Mouse (Mus musculus): ENCODE data around the gene Crx. TPM values are rescaled to one million over a fixed set of nuclear protein-coding genes. Genes with fewer than 3 reads are reported as not detected.
"Not testable (repeated sequence)": the region's sequence is repeated elsewhere in the genome, so short reads cannot be mapped to it uniquely, and the experiment has no call there.

The Crx gene
- polyA plus RNA-seq (2012; rRNA removed): not detected in 2 replicates

- DNase-seq (ENCODE audit: low read depth): no peak
Observed at GRCm38 (mm10) chr7:15879756-15880155, at the start of gene Crx. TSS of gene Crx (minus strand) at chr7:15879968.

- no peak for DNase-seq (ENCODE audit: low read depth)
Observed at GRCm38 (mm10) chr7:15922220-15922773, 42.5 kb upstream of the Crx start, which contains the start of gene Selenow. TSS of gene Selenow (minus strand) at chr7:15922402.

GRCm38 (mm10) chr7:15921796-15922195 lies 42.0 kb upstream of the Crx start:
- no peak for DNase-seq (ENCODE audit: low read depth)

GRCm38 (mm10) chr7:15920645-15921190 lies 41.0 kb upstream of the Crx start:
- no peak for DNase-seq (ENCODE audit: low read depth)

GRCm38 (mm10) chr7:15919947-15920346 lies 40.2 kb upstream of the Crx start:
- no peak for DNase-seq (ENCODE audit: low read depth)

GRCm38 (mm10) chr7:15918371-15918770 lies 38.6 kb upstream of the Crx start:
- no peak for DNase-seq (ENCODE audit: low read depth)

GRCm38 (mm10) chr7:15916996-15917395 lies 37.2 kb upstream of the Crx start:
- no peak for DNase-seq (ENCODE audit: low read depth)

GRCm38 (mm10) chr7:15916134-15916723 lies 36.5 kb upstream of the Crx start:
- no peak for DNase-seq (ENCODE audit: low read depth)

- DNase-seq (ENCODE audit: low read depth): not testable (repeated sequence)
Observed at GRCm38 (mm10) chr7:15915695-15916094, 35.9 kb upstream of the Crx start.

- DNase-seq (ENCODE audit: low read depth): no peak
Observed at GRCm38 (mm10) chr7:15914751-15915150, 35.0 kb upstream of the Crx start.

GRCm38 (mm10) chr7:15914252-15914651 lies 34.5 kb upstream of the Crx start:
- no peak for DNase-seq (ENCODE audit: low read depth)

GRCm38 (mm10) chr7:15912183-15912582 lies 32.4 kb upstream of the Crx start:
- DNase-seq (ENCODE audit: low read depth): no peak

- DNase-seq (ENCODE audit: low read depth): no peak
Observed at GRCm38 (mm10) chr7:15910521-15910920, 30.8 kb upstream of the Crx start.

- no peak for DNase-seq (ENCODE audit: low read depth)
Observed at GRCm38 (mm10) chr7:15907971-15908590, 28.3 kb upstream of the Crx start.

- DNase-seq (ENCODE audit: low read depth): no peak
Observed at GRCm38 (mm10) chr7:15906602-15907001, 26.8 kb upstream of the Crx start.

GRCm38 (mm10) chr7:15905861-15906260 lies 26.1 kb upstream of the Crx start:
- no peak for DNase-seq (ENCODE audit: low read depth)

GRCm38 (mm10) chr7:15901366-15902048 lies 21.7 kb upstream of the Crx start:
- DNase-seq (ENCODE audit: low read depth): no peak

- DNase-seq (ENCODE audit: low read depth): no peak
Observed at GRCm38 (mm10) chr7:15894251-15894650, 14.5 kb upstream of the Crx start.

GRCm38 (mm10) chr7:15884127-15884526 lies 4.4 kb upstream of the Crx start:
- no peak for DNase-seq (ENCODE audit: low read depth)

GRCm38 (mm10) chr7:15882317-15882716 lies 2.5 kb upstream of the Crx start, which contains the start of gene Crxos:
TSS of gene Crxos (plus strand) at chr7:15882617.
- DNase-seq (ENCODE audit: low read depth): no peak

- DNase-seq (ENCODE audit: low read depth): no peak
Observed at GRCm38 (mm10) chr7:15881831-15882230, 2.1 kb upstream of the Crx start.

- DNase-seq (ENCODE audit: low read depth): no peak
Observed at GRCm38 (mm10) chr7:15881388-15881787, 1.6 kb upstream of the Crx start.
